Mouse (Mus musculus) MEL (cell line): ENCODE measurements at regions not wholly inside any gene's neighbourhood (a gene's known extent, or its start where the extent isn't known, plus 50 kb on each side); places are given as distances from the start of the nearest gene placed in this dataset.

Source experiments
- DNase-seq: peaks from one replicate; pipeline ENCODE4 v3.0.0; 2011; ENCODE audit warnings: low read depth, low spot score
- H3K27ac ChIP-seq: 2 replicates; pipeline ENCODE4 v1.5.1; 2012; ENCODE audit warnings: low read depth, mild to moderate bottlenecking, control low read depth, low read length, moderate library complexity; ENCODE audit not compliant: control insufficient read depth
- H3K27me3 ChIP-seq, 2 experiments: fragments of 150-350 bp in 1 of 2; sonication (generic) in 1 of 2; 2 replicates each; pipeline ENCODE4 v1.6.1; 2012; ENCODE audit warnings: low read length in 2 of 2, mild to moderate bottlenecking in 2 of 2, improper control_type of control experiment in 1 of 2, moderate library complexity in 1 of 2; ENCODE audit not compliant: insufficient read depth in 2 of 2, control insufficient read depth in 1 of 2
- H3K36me3 ChIP-seq, 2 experiments: 2 replicates each; pipeline ENCODE4 v1.6.1; 2012 to 2014; ENCODE audit warnings: low read length in 2 of 2, improper control_type of control experiment in 1 of 2, inconsistent platforms in 1 of 2, mild to moderate bottlenecking in 1 of 2; ENCODE audit not compliant: insufficient read depth in 2 of 2, control insufficient read depth in 1 of 2
- H3K4me1 ChIP-seq, 2 experiments: fragments of 150-350 bp in 1 of 2; sonication (generic) in 1 of 2; 2 replicates each; pipeline ENCODE4 v1.6.1; 2012; ENCODE audit warnings: low read length in 2 of 2, improper control_type of control experiment in 1 of 2, mild to moderate bottlenecking in 1 of 2; ENCODE audit not compliant: insufficient read depth in 2 of 2, control insufficient read depth in 1 of 2
- H3K4me3 ChIP-seq, 2 experiments: fragments of 150-350 bp in 1 of 2; sonication (generic) in 1 of 2; 2 replicates each; pipeline ENCODE4 v1.5.1; 2012; ENCODE audit warnings: low read depth in 2 of 2, low read length in 2 of 2, mild to moderate bottlenecking in 2 of 2, moderate library complexity in 2 of 2, control low read depth in 1 of 2, improper control_type of control experiment in 1 of 2; ENCODE audit not compliant: control insufficient read depth in 1 of 2, insufficient read depth in 1 of 2
- H3K79me2 ChIP-seq: 2 replicates; pipeline ENCODE4 v1.6.1; 2012; ENCODE audit warnings: mild to moderate bottlenecking, low read length, moderate library complexity; ENCODE audit not compliant: control insufficient read depth, poor library complexity, insufficient read depth
- H3K9ac ChIP-seq: 2 replicates; pipeline ENCODE4 v1.6.1; 2012; ENCODE audit warnings: low read depth, mild to moderate bottlenecking, control low read depth, low read length, moderate library complexity; ENCODE audit not compliant: control insufficient read depth, poor library complexity, severe bottlenecking
- H3K9me3 ChIP-seq: fragments of 150-350 bp; sonication (generic); replicated peaks from 2 replicates; pipeline ENCODE4 v1.6.1; 2012; ENCODE audit warnings: mild to moderate bottlenecking, low read length, improper control_type of control experiment, moderate library complexity; ENCODE audit not compliant: insufficient read depth
- CHD1 ChIP-seq: IDR thresholded peaks from 2 replicates; pipeline ENCODE4 v1.6.1; 2012; ENCODE audit warnings: low read depth, mild to moderate bottlenecking, inconsistent platforms, low read length, improper control_type of control experiment
- ELF1 ChIP-seq: IDR thresholded peaks from 2 replicates; pipeline ENCODE4 v1.6.1; 2014; ENCODE audit warnings: low read depth, mild to moderate bottlenecking, inconsistent platforms, low read length, improper control_type of control experiment, moderate library complexity
- ETS1 ChIP-seq: IDR thresholded peaks from 2 replicates; pipeline ENCODE4 v1.6.1; 2012; ENCODE audit warnings: low read depth, mild to moderate bottlenecking, inconsistent platforms, low read length, improper control_type of control experiment, moderate library complexity
- GATA1 ChIP-seq: IDR thresholded peaks from 2 replicates; pipeline ENCODE4 v1.6.1; 2011; ENCODE audit warnings: low read depth, low read length, improper control_type of control experiment
- HCFC1 ChIP-seq: IDR thresholded peaks from 2 replicates; pipeline ENCODE4 v1.6.1; 2012; ENCODE audit warnings: low read depth, mild to moderate bottlenecking, inconsistent platforms, low read length, improper control_type of control experiment, moderate library complexity
- JUND ChIP-seq: IDR thresholded peaks from 2 replicates; pipeline ENCODE4 v1.6.1; 2011; ENCODE audit warnings: low read depth, mild to moderate bottlenecking, improper control_type of control experiment, low read length
- MAFK ChIP-seq: IDR thresholded peaks from 2 replicates; pipeline ENCODE4 v1.6.1; 2011; ENCODE audit warnings: low read depth, mild to moderate bottlenecking, low read length, improper control_type of control experiment, borderline replicate concordance
- MAX ChIP-seq: IDR thresholded peaks from 2 replicates; pipeline ENCODE4 v1.6.1; 2011; ENCODE audit warnings: low read length, improper control_type of control experiment
- MAZ ChIP-seq: IDR thresholded peaks from 2 replicates; pipeline ENCODE4 v1.6.1; 2012; ENCODE audit warnings: low read depth, mild to moderate bottlenecking, inconsistent platforms, low read length, improper control_type of control experiment
- MXI1 ChIP-seq: IDR thresholded peaks from 2 replicates; pipeline ENCODE4 v1.6.1; 2011; ENCODE audit warnings: mild to moderate bottlenecking, low read depth, low read length, improper control_type of control experiment
- NELFE ChIP-seq: IDR thresholded peaks from 2 replicates; pipeline ENCODE4 v1.6.1; 2011; ENCODE audit warnings: low read depth, low read length, improper control_type of control experiment
- NRF1 ChIP-seq: IDR thresholded peaks from 2 replicates; pipeline ENCODE4 v1.6.1; 2014; ENCODE audit warnings: low read depth, mild to moderate bottlenecking, inconsistent platforms, low read length, improper control_type of control experiment, moderate library complexity; ENCODE audit not compliant: poor library complexity, insufficient read depth, severe bottlenecking
- POLR2AphosphoS2 ChIP-seq: IDR thresholded peaks from 2 replicates; pipeline ENCODE4 v1.6.1; 2011; ENCODE audit warnings: low read length, improper control_type of control experiment
- SIN3A ChIP-seq: IDR thresholded peaks from 2 replicates; pipeline ENCODE4 v1.6.1; 2012; ENCODE audit warnings: low read length, improper control_type of control experiment, inconsistent platforms
- SMC3 ChIP-seq: IDR thresholded peaks from 2 replicates; pipeline ENCODE4 v1.6.1; 2011; ENCODE audit warnings: low read depth, low read length, improper control_type of control experiment
- UBTF ChIP-seq: IDR thresholded peaks from 2 replicates; pipeline ENCODE4 v1.6.1; 2012; ENCODE audit warnings: low read depth, mild to moderate bottlenecking, inconsistent platforms, low read length, improper control_type of control experiment, moderate library complexity, borderline replicate concordance; ENCODE audit not compliant: insufficient read depth
- USF1 ChIP-seq: IDR thresholded peaks from 2 replicates; pipeline ENCODE4 v1.6.1; 2014; ENCODE audit warnings: low read depth, mild to moderate bottlenecking, inconsistent platforms, low read length, improper control_type of control experiment, moderate library complexity
- ZC3H11A ChIP-seq: IDR thresholded peaks from 2 replicates; pipeline ENCODE4 v1.6.1; 2012; ENCODE audit warnings: low read depth, mild to moderate bottlenecking, inconsistent platforms, low read length, improper control_type of control experiment
- ZKSCAN1 ChIP-seq: IDR thresholded peaks from 2 replicates; pipeline ENCODE4 v1.6.1; 2012; ENCODE audit warnings: low read depth, mild to moderate bottlenecking, inconsistent platforms, low read length, improper control_type of control experiment, moderate library complexity
- ZMIZ1 ChIP-seq: IDR thresholded peaks from 2 replicates; pipeline ENCODE4 v1.6.1; 2012; ENCODE audit warnings: low read depth, mild to moderate bottlenecking, inconsistent platforms, low read length, improper control_type of control experiment, moderate library complexity

DNA sequence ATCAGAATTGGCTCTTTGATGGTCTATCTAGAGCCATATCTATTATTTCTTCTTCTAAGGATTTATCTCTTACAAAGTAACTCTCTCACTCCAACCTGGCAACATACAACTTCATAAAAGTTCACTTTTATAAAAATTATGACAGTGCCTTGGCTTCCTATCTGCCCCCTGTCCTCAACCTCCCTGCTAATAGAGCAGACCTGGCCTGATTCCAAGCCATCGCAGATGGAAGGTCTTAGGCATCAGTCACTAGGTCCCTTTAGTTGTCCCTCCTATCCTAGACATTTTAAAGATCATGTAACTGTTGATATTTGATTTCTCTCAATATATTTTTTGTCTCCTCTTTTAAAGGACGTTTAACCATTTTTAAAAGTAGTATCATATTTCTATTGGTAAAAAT lies 1974.3 kb upstream of the Slc39a10 start:
- Histone ChIP-seq H3K4me3 (no peak overlapping the region), H3K9me3 (no peaks in the 10 kb centered on the region), H3K36me3 (no peaks in the 10 kb centered on the region), H3K27ac (no peak overlapping the region), H3K4me1 (no peaks in the 10 kb centered on the region), H3K79me2 (no peaks in the 10 kb centered on the region), H3K9ac (no peak overlapping the region), H3K27me3 (no peaks in the 10 kb centered on the region)
- no peak for TF ChIP-seq ELF1
- no peak for TF ChIP-seq ZMIZ1
- TF ChIP-seq MXI1 = no peak
- TF ChIP-seq ZKSCAN1 = no peak
- no peak for TF ChIP-seq USF1
- no peak for TF ChIP-seq NRF1
- TF ChIP-seq GATA1 = no peak
- no peak for TF ChIP-seq UBTF
- no peak for TF ChIP-seq SMC3
- no peak for TF ChIP-seq SIN3A
- DNase-seq = no peak

- no peaks in the 10 kb centered on the region for H3K79me2 ChIP-seq
These were observed 1988.7 kb upstream of the Slc39a10 start for GRCm38 (mm10) chr1:48881373-48881772.

DNA sequence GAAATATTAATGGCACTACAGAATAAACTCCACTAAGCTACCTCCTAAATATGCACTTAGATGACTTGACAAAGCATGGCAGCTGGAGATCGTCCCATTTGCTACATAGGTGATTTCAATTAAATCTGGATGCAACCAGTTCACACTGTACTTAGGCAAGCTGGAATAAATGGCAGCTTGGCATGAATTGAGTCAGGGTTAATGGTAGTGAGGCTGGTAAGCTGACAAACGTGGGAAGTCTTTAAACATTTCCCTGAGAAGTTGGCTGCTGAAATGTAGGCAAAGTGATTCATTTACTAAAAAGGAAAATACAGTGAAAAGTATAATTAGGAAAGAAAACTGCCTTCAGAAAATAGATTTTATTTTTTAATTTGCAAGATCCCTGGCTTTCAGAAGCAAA lies 2000.9 kb upstream of the Slc39a10 start:
- no peak for DNase-seq
- no peak overlapping the region for H3K27ac ChIP-seq
- TF ChIP-seq MAZ (no peak), ZC3H11A (no peak), JUND (no peak), UBTF (no peak), MXI1 (no peak), CHD1 (no peak), HCFC1 (no peak), MAFK (no peak), POLR2AphosphoS2 (no peak), NELFE (no peak), ZMIZ1 (no peak)
- H3K9me3 ChIP-seq = no peaks in the 10 kb centered on the region
- no peaks in the 10 kb centered on the region for H3K36me3 ChIP-seq
- H3K9ac ChIP-seq = no peak overlapping the region
- no peaks in the 10 kb centered on the region for H3K4me1 ChIP-seq
- no peak overlapping the region for H3K4me3 ChIP-seq
- H3K79me2 ChIP-seq = no peaks in the 10 kb centered on the region
- H3K27me3 ChIP-seq = no peaks in the 10 kb centered on the region

More at GRCm38 (mm10) chr1:48881373-48881772, 1988.7 kb upstream of the Slc39a10 start:
- Histone ChIP-seq H3K9me3 (no peaks in the 10 kb centered on the region), H3K9ac (no peak overlapping the region), H3K27ac (no peak overlapping the region), H3K36me3 (no peaks in the 10 kb centered on the region), H3K4me1 (no peaks in the 10 kb centered on the region), H3K27me3 (no peaks in the 10 kb centered on the region; a peak in 1 of 4 replicates)
- TF ChIP-seq ZMIZ1 (no peak), NELFE (no peak), SIN3A (no peak), ETS1 (no peak), MXI1 (no peak), MAX (no peak)
- TF ChIP-seq, all 39 proteins: peak for 0
- H3K4me3 ChIP-seq = no peak overlapping the region
- peak; percentile 72 for DNase-seq
